Mouse (Mus musculus): ENCODE results near the gene Ptprn. TPM values are rescaled to one million over a fixed set of nuclear protein-coding genes. Genes with fewer than 3 reads are reported as not detected.
A peak's percentile ranks its signal among the peaks of the same experiment; 100 is the strongest.

Ptprn gene
- polyA plus RNA-seq, 1 experiment from 2014 or later, result 2.3 TPM

DNA sequence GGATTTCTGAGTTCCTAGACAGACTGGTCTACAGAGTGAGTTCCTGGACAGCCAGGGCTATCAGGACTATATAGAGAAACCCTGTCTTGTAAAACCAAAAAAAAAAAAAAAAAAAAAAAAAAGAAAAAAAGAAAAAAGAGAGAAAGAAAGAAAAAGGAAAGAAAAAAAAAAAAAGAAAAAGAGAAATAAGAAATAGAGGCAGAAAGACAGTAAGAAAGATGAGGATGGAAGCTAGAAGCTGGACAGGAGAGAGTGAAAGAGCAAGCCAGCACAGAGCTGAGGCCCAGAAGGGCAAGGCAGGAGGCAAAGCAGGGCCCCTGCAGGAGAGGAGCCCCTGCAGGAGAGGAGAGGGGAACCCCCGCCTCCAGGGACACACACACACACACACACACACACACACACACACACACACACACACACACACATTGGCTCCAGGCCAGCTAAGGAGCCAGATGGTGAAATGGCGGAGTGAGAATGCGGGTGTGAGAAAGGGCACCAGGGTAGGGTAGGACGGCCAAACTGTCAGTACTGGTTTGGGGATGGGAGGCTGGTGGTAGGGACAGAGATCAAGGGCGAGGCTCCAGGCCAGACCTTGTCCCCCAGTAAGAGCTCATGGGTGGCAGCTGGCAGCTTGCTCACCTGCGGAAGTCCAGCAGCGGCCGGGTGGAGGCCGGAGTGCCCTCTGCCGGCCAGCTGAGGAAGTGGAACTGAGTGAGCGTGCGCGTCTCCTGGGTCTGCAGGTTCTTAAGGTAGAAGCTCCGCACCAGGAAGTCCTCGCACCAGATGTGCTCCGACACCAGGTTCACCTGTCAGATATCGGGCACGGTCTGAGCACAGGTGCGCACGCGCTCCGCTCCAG, 13.0 kb downstream of the Ptprn start:
- Histone ChIP-seq H3K27me3 (peaks cover 7% of the 10 kb centered on the region), H3K9ac (peak overlapping the region; percentile 29; the same call in 1 of the 2 replicates), H3K4me3 (replicated peaks) (peak overlapping the region; percentile 25), H3K9me3 (replicated peaks) (no peaks in the 10 kb centered on the region), H3K4me2 (peak overlapping the region; percentile 56), H3K27ac (no peak overlapping the region), H3K4me1 (peaks cover 26% of the 10 kb centered on the region), H3K36me3 (no peaks in the 10 kb centered on the region)
- peak; percentile 40; the same call in 1 of the 2 replicates for ATAC-seq (replicated peaks; ENCODE audit: low FRiP score)
- 5% methylated on average over 21 of the region's 22 CpGs for WGBS

DNA sequence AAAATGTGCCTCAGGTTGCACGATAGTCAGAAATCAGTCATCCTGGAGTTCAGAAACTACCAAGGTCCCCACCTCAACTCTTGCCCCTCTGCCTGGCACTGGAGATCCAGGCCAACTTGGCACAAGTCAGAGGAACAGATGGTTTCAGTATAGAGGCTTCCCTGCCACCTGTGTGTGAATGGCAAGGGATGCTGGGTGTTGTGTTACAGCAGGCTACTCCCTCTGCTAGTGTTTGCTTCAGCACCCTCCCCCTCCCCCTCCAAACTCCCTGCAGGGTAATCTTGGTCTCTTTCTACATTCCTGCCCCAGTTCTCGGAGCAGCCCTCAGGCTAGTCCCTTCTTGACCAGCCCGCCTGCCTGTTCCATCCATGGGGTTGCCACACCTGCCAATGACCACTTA, 13.8 kb downstream of the Ptprn start:
- H3K36me3 ChIP-seq, result no peaks in the 10 kb centered on the region
- H3K9ac ChIP-seq, result no peak overlapping the region
- no peak for ATAC-seq (replicated peaks; ENCODE audit: low FRiP score)
- H3K4me3 ChIP-seq (replicated peaks), result no peak overlapping the region
- peaks cover 7% of the 10 kb centered on the region for H3K27me3 ChIP-seq
- no peak overlapping the region for H3K27ac ChIP-seq
- WGBS, result 60% methylated on average over 3 of the region's 3 CpGs
- H3K4me2 ChIP-seq, result no peak overlapping the region
- peaks cover 26% of the 10 kb centered on the region for H3K4me1 ChIP-seq
- H3K9me3 ChIP-seq (replicated peaks), result no peaks in the 10 kb centered on the region

DNA sequence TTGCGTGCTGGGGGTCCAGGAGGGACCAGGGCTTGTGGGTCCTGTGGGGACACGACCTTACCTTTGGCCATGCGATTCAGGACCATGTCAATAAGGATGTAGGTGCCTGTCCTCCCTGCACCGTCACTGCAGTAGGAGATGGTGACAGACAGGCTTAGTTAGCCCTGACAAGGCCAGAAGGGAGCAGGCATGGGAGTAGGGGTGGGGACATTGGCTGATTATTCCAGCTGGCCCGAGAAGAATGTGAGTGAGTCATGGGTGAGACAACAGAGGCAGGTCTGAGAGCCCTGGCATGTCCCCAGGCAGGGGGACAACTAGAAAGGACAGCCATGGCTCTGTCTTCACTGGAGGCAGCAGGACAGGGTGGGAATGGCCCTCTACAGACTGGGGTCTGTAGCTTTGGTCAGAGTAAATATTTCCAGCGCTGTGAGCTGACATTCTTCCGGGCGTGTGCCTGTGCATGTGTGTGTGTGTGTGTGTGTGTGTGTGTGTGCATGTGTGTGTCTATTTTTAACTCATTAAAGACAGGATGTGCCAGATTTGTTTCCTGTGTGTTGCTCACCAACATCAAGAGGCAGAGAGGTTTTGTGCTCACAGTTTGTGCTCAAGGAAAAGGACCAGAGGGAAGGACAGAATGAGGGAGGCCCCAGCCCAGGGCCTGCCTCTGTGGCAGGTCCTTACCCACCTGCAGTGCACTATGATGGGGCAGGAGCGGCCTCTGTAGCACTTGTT, 16.1 kb downstream of the Ptprn start:
- Histone ChIP-seq H3K36me3 (peaks cover 7% of the 10 kb centered on the region; the same call in 1 of the 2 replicates), H3K4me3 (replicated peaks) (no peak overlapping the region), H3K4me1 (peaks cover 26% of the 10 kb centered on the region), H3K27me3 (peaks cover 5% of the 10 kb centered on the region), H3K27ac (peak overlapping the region; percentile 60), H3K9me3 (replicated peaks) (no peaks in the 10 kb centered on the region), H3K9ac (peak overlapping the region; percentile 26; the same call in 1 of the 2 replicates), H3K4me2 (no peak overlapping the region)
- peak; percentile 26; the same call in 1 of the 2 replicates for ATAC-seq (replicated peaks; ENCODE audit: low FRiP score)
- WGBS, result 42% methylated on average over 9 of the region's 9 CpGs

DNA sequence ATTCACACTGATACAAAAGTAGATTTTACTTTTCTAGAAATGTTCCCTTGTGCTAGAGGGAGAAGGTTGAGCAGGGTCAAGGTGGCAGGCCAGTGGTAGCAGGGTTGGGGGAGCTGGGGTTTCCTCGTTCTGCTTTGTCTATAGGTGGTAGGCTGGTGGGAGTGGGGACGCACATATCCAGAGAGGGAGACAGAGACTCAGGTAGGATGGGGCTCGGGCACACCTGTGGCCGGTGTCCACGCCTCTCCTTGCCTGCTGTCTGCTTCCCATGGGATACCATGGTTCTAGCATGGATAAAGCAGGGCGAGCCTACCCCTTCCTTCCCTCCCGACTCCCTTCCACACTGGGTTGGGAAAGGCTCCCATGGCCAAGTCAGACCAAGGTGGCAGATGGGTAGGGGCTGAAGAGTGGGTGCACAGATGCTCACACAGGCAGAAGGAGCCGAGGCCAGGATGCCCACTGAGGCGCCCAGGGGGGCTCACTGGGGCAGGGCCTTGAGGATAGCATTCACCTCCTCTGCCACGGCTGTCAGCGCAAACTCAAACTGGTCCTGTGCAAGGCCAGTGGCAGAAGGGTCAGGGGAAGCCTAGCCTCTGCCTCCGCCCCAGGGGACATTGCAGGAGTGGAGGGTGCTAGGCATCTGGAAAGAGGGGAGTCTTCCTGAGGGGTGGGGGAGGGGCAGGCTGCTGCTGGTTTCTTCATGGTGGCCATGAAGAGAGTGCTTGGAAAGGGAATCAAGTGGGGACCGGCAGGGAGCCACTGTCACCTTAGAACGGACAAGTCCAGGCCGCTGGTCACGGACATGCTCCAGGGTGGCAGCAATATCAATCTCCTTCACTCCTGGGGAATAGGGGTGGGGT, 17.0 kb downstream of the Ptprn start:
- Histone ChIP-seq H3K4me1 (peaks cover 26% of the 10 kb centered on the region), H3K9ac (peak overlapping the region; percentile 26; the same call in 1 of the 2 replicates), H3K36me3 (peaks cover 15% of the 10 kb centered on the region; the same call in 1 of the 2 replicates), H3K27ac (0 out of 2 replicates have a peak overlapping the region, but pooled peaks have one; percentile 60), H3K9me3 (replicated peaks) (no peaks in the 10 kb centered on the region), H3K27me3 (peaks cover 2% of the 10 kb centered on the region; the same call in 1 of the 2 replicates), H3K4me3 (replicated peaks) (no peak overlapping the region), H3K4me2 (no peak overlapping the region)
- no peak for ATAC-seq (replicated peaks; ENCODE audit: low FRiP score)
- 77% methylated on average over 16 of the region's 16 CpGs for WGBS

DNA sequence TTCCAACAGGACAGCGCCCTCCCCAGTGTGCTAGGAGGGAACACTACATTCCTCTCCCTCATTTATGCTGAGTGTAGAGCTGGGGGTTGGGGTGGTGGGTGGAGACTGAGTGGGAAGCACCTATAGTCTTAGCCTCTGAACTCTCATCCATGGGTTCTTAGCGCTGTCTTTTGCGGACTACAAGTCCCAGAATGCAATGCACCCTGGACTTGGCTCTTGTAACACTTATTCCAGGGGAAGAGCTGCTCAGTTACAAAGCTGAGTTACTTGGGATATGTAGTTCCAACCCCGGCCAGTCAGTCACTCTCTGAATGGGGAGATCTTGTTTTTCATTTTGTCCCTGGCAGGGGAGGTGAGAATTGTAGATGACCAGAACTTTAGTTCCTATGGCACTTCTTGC, 19.5 kb downstream of the Ptprn start:
- Histone ChIP-seq H3K4me2 (no peak overlapping the region), H3K27me3 (no peaks in the 10 kb centered on the region), H3K36me3 (peaks cover 39% of the 10 kb centered on the region), H3K27ac (no peak overlapping the region), H3K9ac (no peak overlapping the region), H3K4me3 (replicated peaks) (no peak overlapping the region), H3K9me3 (replicated peaks) (no peaks in the 10 kb centered on the region), H3K4me1 (peaks cover 15% of the 10 kb centered on the region)
- WGBS, result 22% methylated on average over 4 of the region's 4 CpGs
- ATAC-seq (replicated peaks; ENCODE audit: low FRiP score), result peak; percentile 61

DNA sequence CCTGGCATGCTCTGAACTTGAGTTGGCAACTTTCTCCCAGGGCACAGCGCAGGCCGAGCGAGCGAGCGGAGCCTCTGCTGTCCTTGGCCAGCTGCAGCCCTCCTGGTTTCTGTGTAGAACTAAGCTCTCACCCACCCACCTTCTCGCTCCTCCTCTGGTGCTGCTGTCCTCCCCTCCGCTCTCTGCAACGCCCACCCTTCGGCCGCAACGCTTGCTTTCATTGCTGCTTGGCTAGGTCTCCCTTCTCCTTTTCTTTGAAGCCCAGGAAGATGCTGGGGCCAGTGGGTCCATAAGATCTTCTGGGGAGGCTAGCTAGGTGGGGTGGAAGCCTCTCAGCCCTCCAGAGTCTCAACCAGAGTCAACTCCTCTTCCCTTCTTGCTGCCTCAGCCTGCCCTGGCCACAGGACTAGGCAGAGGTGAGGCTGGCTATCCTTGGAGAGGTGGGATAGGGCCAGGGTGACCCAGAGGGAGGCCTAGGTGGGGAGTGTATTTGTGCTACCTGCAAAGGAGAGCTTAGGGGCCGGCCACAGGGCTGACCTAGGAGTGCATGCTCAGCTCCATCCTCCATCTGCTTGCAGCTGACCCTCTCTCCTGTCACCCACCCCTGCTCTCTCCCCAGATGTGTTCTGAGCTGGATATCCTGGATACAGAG, 20.0 kb downstream of the Ptprn start:
- H3K27me3 ChIP-seq, result no peaks in the 10 kb centered on the region
- ATAC-seq (replicated peaks; ENCODE audit: low FRiP score), result peak; percentile 10; the same call in 1 of the 2 replicates
- WGBS, result 90% methylated on average over 12 of the region's 12 CpGs

DNA sequence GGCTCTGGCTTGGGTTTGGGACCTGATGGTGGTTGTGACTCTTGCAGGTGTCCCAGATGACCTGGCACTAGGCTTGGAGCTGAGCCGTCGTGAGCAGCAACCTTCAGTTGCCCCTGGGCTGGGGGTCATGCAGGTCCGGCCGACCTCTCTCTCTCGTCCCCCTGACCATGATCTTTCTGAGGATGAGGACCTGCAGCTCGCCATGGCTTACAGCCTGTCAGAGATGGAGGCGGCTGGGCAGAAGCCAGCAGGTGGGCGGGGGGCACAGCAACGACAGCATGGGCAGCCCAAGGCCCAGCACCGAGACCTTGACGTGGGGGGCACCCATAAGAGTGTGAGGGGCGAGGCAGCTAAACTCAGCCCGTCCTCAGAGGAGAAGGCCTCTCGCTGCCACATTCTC, 20.9 kb downstream of the Ptprn start:
- ATAC-seq (replicated peaks; ENCODE audit: low FRiP score), result no peak
- Histone ChIP-seq H3K9me3 (replicated peaks) (no peaks in the 10 kb centered on the region), H3K27me3 (no peaks in the 10 kb centered on the region), H3K4me3 (replicated peaks) (no peak overlapping the region), H3K4me2 (no peak overlapping the region), H3K4me1 (peaks cover 13% of the 10 kb centered on the region), H3K9ac (no peak overlapping the region), H3K36me3 (peaks cover 50% of the 10 kb centered on the region), H3K27ac (no peak overlapping the region)
- 90% methylated on average over 14 of the region's 14 CpGs for WGBS

More for the DNA sequence above, 20.0 kb downstream of the Ptprn start:
- H3K36me3 ChIP-seq, result peaks cover 44% of the 10 kb centered on the region
- H3K27ac ChIP-seq, result no peak overlapping the region
- H3K9ac ChIP-seq, result no peak overlapping the region
- H3K4me3 ChIP-seq (replicated peaks), result no peak overlapping the region
- no peaks in the 10 kb centered on the region for H3K9me3 ChIP-seq (replicated peaks)
- no peak overlapping the region for H3K4me2 ChIP-seq
- H3K4me1 ChIP-seq, result peaks cover 15% of the 10 kb centered on the region

DNA sequence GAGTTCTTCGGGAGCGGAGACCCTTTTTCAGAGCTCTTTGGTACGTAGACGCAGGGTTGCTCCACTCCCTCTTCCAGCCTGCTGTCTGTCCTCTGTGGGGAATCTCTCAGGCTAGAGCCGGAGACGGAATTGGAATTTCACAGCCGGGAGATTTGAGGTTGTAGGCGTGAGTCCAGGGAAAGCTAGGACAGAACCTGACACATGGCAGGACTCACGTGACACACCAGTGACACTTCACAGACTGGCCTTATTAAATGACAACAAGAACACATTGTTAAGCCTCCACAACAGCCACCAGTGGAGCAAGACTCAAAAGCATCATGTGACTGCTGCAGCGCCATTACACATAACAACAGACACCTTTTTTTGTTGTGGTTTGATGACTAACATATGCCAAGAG, 24.7 kb downstream of the Ptprn start:
- H3K36me3 ChIP-seq, result peaks cover 50% of the 10 kb centered on the region
- no peak for ATAC-seq (replicated peaks; ENCODE audit: low FRiP score)
- H3K4me1 ChIP-seq, result peaks cover 19% of the 10 kb centered on the region
- no peaks in the 10 kb centered on the region for H3K9me3 ChIP-seq (replicated peaks)
- H3K27me3 ChIP-seq, result no peaks in the 10 kb centered on the region
- no peak overlapping the region for H3K4me3 ChIP-seq (replicated peaks)
- WGBS, result 87% methylated on average over 10 of the region's 10 CpGs
- no peak overlapping the region for H3K9ac ChIP-seq
- no peak overlapping the region for H3K4me2 ChIP-seq
- H3K27ac ChIP-seq, result no peak overlapping the region

DNA sequence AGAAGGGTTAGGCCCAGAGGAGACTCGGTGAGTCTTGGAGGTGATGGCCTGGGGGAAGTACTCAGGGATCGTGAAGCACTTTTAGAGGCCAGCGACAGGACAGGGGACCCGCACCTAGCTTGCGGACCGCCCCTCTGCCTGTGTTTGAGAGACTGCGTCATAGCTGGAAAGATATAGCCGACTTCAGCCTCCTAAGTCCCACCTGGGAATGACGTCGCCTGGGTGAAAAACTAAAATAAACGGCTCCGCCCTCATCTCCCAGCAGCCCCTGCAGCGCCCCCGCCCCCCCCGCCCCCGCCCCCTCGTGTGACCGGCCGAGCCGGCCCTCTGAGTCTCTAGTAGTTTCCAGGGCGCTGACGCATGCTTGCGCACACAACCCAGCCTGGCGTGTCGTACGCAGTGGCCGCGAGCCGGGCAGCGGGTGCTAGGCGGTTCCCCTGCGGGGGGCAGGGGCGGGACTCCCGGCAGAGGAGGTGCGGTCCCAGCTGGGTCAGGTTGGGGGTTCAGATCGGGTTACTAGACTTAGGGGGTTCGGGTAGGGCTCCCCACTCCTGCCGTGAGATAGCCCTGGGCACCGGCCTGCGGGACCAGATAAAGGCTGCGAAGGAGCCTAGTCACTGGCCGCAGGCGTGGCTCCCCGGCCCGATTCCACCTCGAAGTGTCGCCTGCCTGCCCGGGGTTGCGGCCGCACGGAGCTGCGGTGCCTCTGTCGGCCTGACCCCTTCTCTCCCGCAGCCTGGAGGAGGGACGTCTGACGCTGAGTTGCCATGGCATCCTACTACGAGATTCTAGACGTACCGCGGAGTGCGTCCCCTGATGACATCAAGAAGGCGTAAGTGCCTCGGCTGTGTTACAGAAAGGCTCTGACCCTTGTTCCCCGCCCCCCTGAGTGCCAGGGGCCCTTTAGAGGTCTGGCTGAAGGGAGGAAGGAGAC, 27.9 kb downstream of the Ptprn start, which contains the start of gene Dnajb2:
Gene Dnajb2, plus strand, starts transcription at position 290 of the 934 bp plus-strand sequence.
- H3K4me1 ChIP-seq, result peaks cover 23% of the 10 kb centered on the region
- WGBS, result under 1% methylated on average over 62 of the region's 64 CpGs
- peak within 1 kb of the TSS; percentile 84 for H3K9ac ChIP-seq
- ATAC-seq (replicated peaks; ENCODE audit: low FRiP score), result peak; percentile 95
- peak within 1 kb of the TSS; percentile 95 for H3K4me2 ChIP-seq
- H3K9me3 ChIP-seq (replicated peaks), result no peaks in the 10 kb centered on the region
- peak within 1 kb of the TSS; percentile 81 for H3K27ac ChIP-seq
- peaks cover 6% of the 10 kb centered on the region; the same call in 1 of the 2 replicates for H3K27me3 ChIP-seq
- peak within 1 kb of the TSS; percentile 67 for H3K4me3 ChIP-seq (replicated peaks)
- H3K36me3 ChIP-seq, result peaks cover 27% of the 10 kb centered on the region

DNA sequence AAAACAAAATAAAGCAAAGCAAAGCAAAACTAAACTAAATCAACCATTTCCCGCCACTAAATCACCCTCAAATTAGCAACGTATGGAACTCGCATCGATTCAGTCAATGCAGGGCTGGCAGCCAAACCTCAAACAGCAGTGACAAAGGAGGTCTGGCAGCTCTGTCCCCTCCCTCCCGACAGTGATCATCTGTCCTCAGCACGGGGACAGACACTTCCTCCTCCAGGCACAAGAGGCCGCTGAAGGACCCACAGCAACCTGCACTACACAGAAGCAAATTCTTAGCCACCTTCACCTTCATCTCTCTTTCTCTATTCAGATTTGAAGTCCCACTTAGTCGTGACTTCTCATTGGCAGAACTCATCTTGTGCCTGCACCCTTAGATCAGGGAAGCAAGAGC, 29.7 kb downstream of the Ptprn start:
- under 1% methylated on average over 8 of the region's 8 CpGs for WGBS
- Histone ChIP-seq H3K9me3 (replicated peaks) (no peaks in the 10 kb centered on the region), H3K4me2 (no peak overlapping the region)

More for the DNA sequence above, 29.7 kb downstream of the Ptprn start:
- ATAC-seq (replicated peaks; ENCODE audit: low FRiP score), result no peak
- Histone ChIP-seq H3K9ac (no peak overlapping the region), H3K4me1 (peaks cover 23% of the 10 kb centered on the region), H3K36me3 (peaks cover 9% of the 10 kb centered on the region), H3K27me3 (peaks cover 6% of the 10 kb centered on the region; the same call in 1 of the 2 replicates), H3K27ac (no peak overlapping the region), H3K4me3 (replicated peaks) (no peak overlapping the region)

Measured in kidney, embryonic 15.5 days (tissue).